Mouse (Mus musculus) E14TG2a.4 (cell line): ENCODE results near the gene Hs3st2.

ENCODE experiments used
- CTCF ChIP-seq: conservative IDR thresholded peaks from 2 replicates; pipeline ENCODE4 v1.5.1; 2014; ENCODE audit warnings: low read length
- POU5F1 ChIP-seq: IDR thresholded peaks from 2 replicates; pipeline ENCODE4 v1.6.1; 2014; ENCODE audit warnings: low read length, borderline replicate concordance

DNA sequence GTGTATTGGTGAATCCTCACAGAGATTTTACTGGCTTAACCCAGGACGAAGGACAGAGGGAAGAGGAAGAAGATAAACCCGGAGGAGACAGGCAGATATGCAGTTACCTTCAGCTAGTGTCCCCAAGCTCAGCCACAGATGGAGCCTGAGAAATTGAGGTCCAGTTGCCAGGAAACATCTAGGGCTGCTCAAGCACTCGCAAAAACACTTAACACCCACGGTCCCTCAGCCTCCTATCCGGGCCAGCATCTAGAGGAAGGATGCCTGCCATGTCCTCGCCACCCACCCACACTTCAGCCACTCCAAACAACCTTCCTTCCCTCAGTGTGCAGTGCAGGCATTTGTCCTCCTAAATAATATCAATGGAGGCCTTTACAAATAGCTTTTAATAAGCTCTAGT, 95.6 kb downstream of the Hs3st2 start:
- TF ChIP-seq CTCF (no peak), POU5F1 (no peak)
